Mouse (Mus musculus) CH12.LX (cell line): ENCODE results near the gene Arf5. TPM values are rescaled to one million over a fixed set of nuclear protein-coding genes. Genes with fewer than 3 reads are reported as not detected.

Experiments used
- DNase-seq: peaks from one replicate; pipeline ENCODE4 v3.0.0-alpha.2; 2013; ENCODE audit errors: extremely low read depth
- H3K27ac ChIP-seq: 2 replicates; pipeline ENCODE4 v1.5.1; 2012; ENCODE audit warnings: low read depth, mild to moderate bottlenecking, control low read depth, moderate library complexity; ENCODE audit not compliant: insufficient read depth
- H3K27me3 ChIP-seq: replicated peaks from 2 replicates; pipeline ENCODE3; 2012; ENCODE audit warnings: inconsistent platforms
- H3K36me3 ChIP-seq, 2 experiments: replicated peaks in 1 of 2; 2 replicates each; pipeline versions ENCODE3 to v1.6.1; 2012; ENCODE audit warnings: inconsistent platforms in 1 of 2, low read length in 1 of 2, mild to moderate bottlenecking in 1 of 2, mixed read lengths in 1 of 2, moderate library complexity in 1 of 2; ENCODE audit not compliant: control insufficient read depth in 1 of 2, insufficient read depth in 1 of 2
- H3K4me1 ChIP-seq, 2 experiments: 2 replicates each; pipeline ENCODE4 v1.6.1; 2012; ENCODE audit warnings: inconsistent platforms in 1 of 2, moderate library complexity in 1 of 2; ENCODE audit not compliant: insufficient read depth in 2 of 2, control insufficient read depth in 1 of 2
- H3K4me2 ChIP-seq: 2 replicates; pipeline ENCODE4 v1.6.1; 2012; ENCODE audit warnings: low read depth, mild to moderate bottlenecking, control low read depth; ENCODE audit not compliant: poor library complexity, insufficient read depth, severe bottlenecking
- H3K4me3 ChIP-seq, 3 experiments: fragments of 150-350 bp in 1 of 3; sonication (generic) in 1 of 3; replicated peaks in 1 of 3; 2 replicates each; pipeline versions ENCODE3 to v1.5.1; 2011 to 2012; ENCODE audit warnings: low read depth in 2 of 3, low read length in 2 of 3, mild to moderate bottlenecking in 2 of 3, moderate library complexity in 2 of 3, control low read depth in 1 of 3, improper control_type of control experiment in 1 of 3, inconsistent platforms in 1 of 3, mixed read lengths in 1 of 3; ENCODE audit not compliant: poor library complexity in 1 of 3
- H3K79me2 ChIP-seq: replicated peaks from 2 replicates; pipeline ENCODE4 v1.6.1; 2012; ENCODE audit warnings: mild to moderate bottlenecking, moderate library complexity; ENCODE audit not compliant: control insufficient read depth, poor library complexity, insufficient read depth, severe bottlenecking; ENCODE audit errors: extremely low read depth
- H3K9ac ChIP-seq: 2 replicates; pipeline ENCODE4 v1.6.1; 2012; ENCODE audit warnings: low read depth, mild to moderate bottlenecking, control low read depth, moderate library complexity; ENCODE audit not compliant: insufficient read depth
- H3K9me3 ChIP-seq: replicated peaks from 2 replicates; pipeline ENCODE3; 2012; ENCODE audit warnings: low read length, inconsistent platforms, mixed read lengths
- BHLHE40 ChIP-seq: IDR thresholded peaks from 2 replicates; pipeline ENCODE4 v1.6.1; 2011; ENCODE audit warnings: mild to moderate bottlenecking, low read depth, low read length, improper control_type of control experiment
- CHD2 ChIP-seq: IDR thresholded peaks from 2 replicates; pipeline ENCODE4 v1.6.1; 2011; ENCODE audit warnings: low read length, improper control_type of control experiment
- CTCF ChIP-seq, 2 experiments: IDR thresholded peaks in 1 of 2; conservative IDR thresholded peaks in 1 of 2; 2 replicates each; pipeline ENCODE4 v1.5.1; 2011 to 2012; ENCODE audit warnings: low read depth in 2 of 2, low read length in 2 of 2, improper control_type of control experiment in 1 of 2, inconsistent platforms in 1 of 2, mild to moderate bottlenecking in 1 of 2, moderate library complexity in 1 of 2
- E2F4 ChIP-seq: IDR thresholded peaks from 2 replicates; pipeline ENCODE4 v1.6.1; 2011; ENCODE audit warnings: low read depth, low read length, improper control_type of control experiment; ENCODE audit not compliant: insufficient replicate concordance
- ELF1 ChIP-seq: IDR thresholded peaks from 2 replicates; pipeline ENCODE4 v1.6.1; 2014; ENCODE audit warnings: low read depth, mild to moderate bottlenecking, inconsistent platforms, low read length, improper control_type of control experiment
- EP300 ChIP-seq: IDR thresholded peaks from 2 replicates; pipeline ENCODE4 v1.6.1; 2011; ENCODE audit warnings: low read length, improper control_type of control experiment
- ETS1 ChIP-seq: conservative IDR thresholded peaks from 2 replicates; pipeline ENCODE4 v1.6.1; 2012; ENCODE audit warnings: low read depth, mild to moderate bottlenecking, inconsistent platforms, low read length, improper control_type of control experiment, moderate library complexity
- HCFC1 ChIP-seq: IDR thresholded peaks from 2 replicates; pipeline ENCODE4 v1.6.1; 2012; ENCODE audit warnings: low read depth, mild to moderate bottlenecking, inconsistent platforms, low read length, improper control_type of control experiment
- IRF4 ChIP-seq: IDR thresholded peaks from 2 replicates; pipeline ENCODE4 v1.6.1; 2014; ENCODE audit warnings: low read depth, mild to moderate bottlenecking, inconsistent platforms, low read length, improper control_type of control experiment
- JUN ChIP-seq: IDR thresholded peaks from 2 replicates; pipeline ENCODE4 v1.6.1; 2011; ENCODE audit warnings: low read depth, mild to moderate bottlenecking, low read length, improper control_type of control experiment, moderate library complexity; ENCODE audit not compliant: insufficient read depth
- MAFK ChIP-seq: IDR thresholded peaks from 2 replicates; pipeline ENCODE4 v1.6.1; 2011; ENCODE audit warnings: low read length, improper control_type of control experiment; ENCODE audit not compliant: insufficient replicate concordance
- MAX ChIP-seq: IDR thresholded peaks from 2 replicates; pipeline ENCODE4 v1.6.1; 2011; ENCODE audit warnings: low read length, improper control_type of control experiment
- MXI1 ChIP-seq: IDR thresholded peaks from 2 replicates; pipeline ENCODE4 v1.6.1; 2011; ENCODE audit warnings: mild to moderate bottlenecking, low read depth, low read length, improper control_type of control experiment
- MYC ChIP-seq: IDR thresholded peaks from 2 replicates; pipeline ENCODE4 v1.6.1; 2011; ENCODE audit warnings: low read depth, mild to moderate bottlenecking, improper control_type of control experiment, low read length
- NELFE ChIP-seq: IDR thresholded peaks from 2 replicates; pipeline ENCODE4 v1.6.1; 2011; ENCODE audit warnings: low read depth, low read length, improper control_type of control experiment
- PAX5 ChIP-seq: IDR thresholded peaks from 2 replicates; pipeline ENCODE4 v1.6.1; 2012; ENCODE audit warnings: low read length, inconsistent platforms, mixed read lengths
- POLR2AphosphoS2 ChIP-seq: IDR thresholded peaks from 2 replicates; pipeline ENCODE4 v1.6.1; 2011; ENCODE audit warnings: low read depth, low read length, improper control_type of control experiment
- RCOR1 ChIP-seq: conservative IDR thresholded peaks from 2 replicates; pipeline ENCODE4 v1.6.1; 2012; ENCODE audit warnings: low read depth, mild to moderate bottlenecking, inconsistent platforms, low read length, improper control_type of control experiment
- SIN3A ChIP-seq: IDR thresholded peaks from 2 replicates; pipeline ENCODE4 v1.6.1; 2012; ENCODE audit warnings: low read length, improper control_type of control experiment, inconsistent platforms
- TBP ChIP-seq: conservative IDR thresholded peaks from 2 replicates; pipeline ENCODE4 v1.6.1; 2011; ENCODE audit warnings: low read depth, low read length, improper control_type of control experiment
- TCF12 ChIP-seq: IDR thresholded peaks from 2 replicates; pipeline ENCODE4 v1.6.1; 2014; ENCODE audit warnings: low read depth, mild to moderate bottlenecking, inconsistent platforms, low read length, improper control_type of control experiment
- ZC3H11A ChIP-seq: IDR thresholded peaks from 2 replicates; pipeline ENCODE4 v1.6.1; 2012; ENCODE audit warnings: low read depth, mild to moderate bottlenecking, inconsistent platforms, low read length, improper control_type of control experiment
- ZKSCAN1 ChIP-seq: IDR thresholded peaks from 2 replicates; pipeline ENCODE4 v1.6.1; 2012; ENCODE audit warnings: low read depth, inconsistent platforms, low read length, improper control_type of control experiment, borderline replicate concordance
- ZMIZ1 ChIP-seq: IDR thresholded peaks from 2 replicates; pipeline ENCODE4 v1.6.1; 2012; ENCODE audit warnings: low read depth, mild to moderate bottlenecking, inconsistent platforms, low read length, improper control_type of control experiment
- ZNF384 ChIP-seq: IDR thresholded peaks from 2 replicates; pipeline ENCODE4 v1.6.1; 2012; ENCODE audit warnings: low read depth, low read length, improper control_type of control experiment, inconsistent platforms
- dilution Hi-C: fragments of 300-500 bp; cut with MboI; formaldehyde crosslinking; loops from 2 replicates; pipeline ENCODE4 v1.14.3; 2020; ENCODE audit warnings: low sequenced_read_pairs; ENCODE audit not compliant: extremely low pct_unique_long_range_greater_than_20kb, extremely low pct_ligation_motif_present
- in situ Hi-C: fragments of 300-500 bp; cut with MboI; formaldehyde crosslinking; loops from 3 replicates; pipeline ENCODE4 v1.14.3; 2019; ENCODE audit warnings: low sequenced_read_pairs, low pct_ligation_motif_present, low pct_unique_long_range_greater_than_20kb, mixed read lengths
- polyA plus RNA-seq: library from polyadenylated mRNA; unstranded; fragments of >175 nt; gene quantifications from 2 replicates; pipeline ENCODE4 v1.2.1, GENCODE M21; 2012; ENCODE audit warnings: low read depth; ENCODE audit not compliant: insufficient read length
- total RNA-seq, 2 experiments: library from RNA; depleted of rRNA; stranded (reverse); fragments of 300-350 nt in 1 of 2; fragments of >200 nt in 1 of 2; gene quantifications; 2 replicates each; pipeline ENCODE4 v1.2.3; 2012 to 2014

The Arf5 gene
- total and polyA plus RNA-seq, 3 experiments, result 67.3 to 101 (median 99.7) TPM

GRCm38 (mm10) chr6:28427096-28427839 is 3.9 kb downstream of the Arf5 start, which contains the start of gene Fscn3:
Gene Fscn3, plus strand, starts transcription at chr6:28427789.
- Histone ChIP-seq H3K79me2 (no peaks in the 10 kb centered on the region), H3K36me3 (peaks cover 13 to 35% of the 10 kb centered on the region in 2 experiments), H3K9me3 (no peaks in the 10 kb centered on the region), H3K27ac (no peak within 1 kb of the TSS), H3K9ac (no peak within 1 kb of the TSS), H3K4me2 (no peak within 1 kb of the TSS), H3K27me3 (no peaks in the 10 kb centered on the region), H3K4me1 (peaks cover 4 to 27% of the 10 kb centered on the region in 2 experiments), H3K4me3 (no peak within 1 kb of the TSS)
- dilution Hi-C loops, result no loop called here
- in situ Hi-C loops, result no loop called here
- no peak for DNase-seq
- TF ChIP-seq RCOR1, result no peak
- no peak for TF ChIP-seq CTCF (conservative IDR thresholded peaks at IDR 0.05 in 1 of 2, IDR thresholded peaks at IDR 0.05 in 1 of 2; ENCODE audit: low read depth in 2 of 2, low read length in 2 of 2)
- no peak for TF ChIP-seq BHLHE40
- TF ChIP-seq ELF1, result no peak
- no peak for TF ChIP-seq NELFE
- TF ChIP-seq IRF4, result no peak

- no peak within 1 kb of the TSS for H3K9ac ChIP-seq
- DNase-seq, result no peak
- in situ Hi-C loops, result no loop called here
- dilution Hi-C loops, result no loop called here
- H3K27ac ChIP-seq, result no peak within 1 kb of the TSS
- TF ChIP-seq TBP, result no peak
- TF ChIP-seq POLR2AphosphoS2, result no peak
- TF ChIP-seq MAFK, result no peak
- no peak for TF ChIP-seq ELF1
- no peak for TF ChIP-seq MXI1
- H3K79me2 ChIP-seq, result no peaks in the 10 kb centered on the region
- H3K4me3 ChIP-seq, result no peak within 1 kb of the TSS
- peaks cover 13 to 35% of the 10 kb centered on the region in 2 experiments for H3K36me3 ChIP-seq
- no peaks in the 10 kb centered on the region for H3K27me3 ChIP-seq
- peaks cover 3 to 18% of the 10 kb centered on the region in 2 experiments; a peak in 3 of 4 replicates for H3K4me1 ChIP-seq
- H3K4me2 ChIP-seq, result no peak within 1 kb of the TSS
- no peaks in the 10 kb centered on the region for H3K9me3 ChIP-seq
Measured at GRCm38 (mm10) chr6:28428290-28428689, 4.9 kb downstream of the Arf5 start, which contains the start of gene Gcc1. Gene Gcc1, minus strand, starts transcription at chr6:28428390.

- dilution Hi-C loops (no loop called here), in situ Hi-C loops (no loop called here)
- peaks cover 0 to 11% of the 10 kb centered on the region in 2 experiments; a peak in 2 of 4 replicates for H3K4me1 ChIP-seq
- no peak for TF ChIP-seq ZNF384
- TF ChIP-seq ZKSCAN1, result no peak
- no peak for TF ChIP-seq MYC
- no peak for TF ChIP-seq SIN3A
- TF ChIP-seq RCOR1, result no peak
- TF ChIP-seq JUN, result no peak
- no peak for TF ChIP-seq CHD2
- no peak for TF ChIP-seq EP300
- TF ChIP-seq IRF4, result no peak
- no peak for TF ChIP-seq ETS1
- TF ChIP-seq ZC3H11A, result no peak
- TF ChIP-seq MAX, result no peak
- TF ChIP-seq ZMIZ1, result no peak
- no peak for TF ChIP-seq MXI1
- TF ChIP-seq E2F4, result no peak
- no peak for TF ChIP-seq PAX5
- no peak for TF ChIP-seq TCF12
- TF ChIP-seq HCFC1, result no peak
Measured at GRCm38 (mm10) chr6:28429870-28430269, 6.5 kb downstream of the Arf5 start.

More at GRCm38 (mm10) chr6:28429870-28430269, 6.5 kb downstream of the Arf5 start:
- H3K36me3 ChIP-seq, result peaks cover 13 to 32% of the 10 kb centered on the region in 2 experiments
- no peaks in the 10 kb centered on the region for H3K27me3 ChIP-seq
- H3K4me2 ChIP-seq, result no peak overlapping the region
- no peaks in the 10 kb centered on the region for H3K79me2 ChIP-seq
- no peak overlapping the region for H3K9ac ChIP-seq
- H3K27ac ChIP-seq, result no peak overlapping the region
- DNase-seq, result no peak
- no peaks in the 10 kb centered on the region for H3K9me3 ChIP-seq
- no peak overlapping the region for H3K4me3 ChIP-seq
